Mouse (Mus musculus) bone marrow, adult 2 months (tissue): ENCODE results near the gene Stat3. TPM values are rescaled to one million over a fixed set of nuclear protein-coding genes. Genes with fewer than 3 reads are reported as not detected.
A peak's percentile ranks its signal among the peaks of the same experiment; 100 is the strongest.

Experiments
- H3K27ac ChIP-seq: fragments of 200-500 bp; 2 replicates; pipeline ENCODE4 v1.5.1; 2012; ENCODE audit warnings: low read depth, mild to moderate bottlenecking, control low read depth, inconsistent platforms, low read length; ENCODE audit not compliant: control insufficient read depth, poor library complexity, insufficient read depth
- H3K4me1 ChIP-seq: fragments of 200-500 bp; 2 replicates; pipeline ENCODE4 v1.6.1; 2011; ENCODE audit warnings: low read length; ENCODE audit not compliant: control insufficient read depth, insufficient read depth
- H3K4me3 ChIP-seq: fragments of 200-500 bp; replicated peaks from 2 replicates; pipeline ENCODE3; 2011; ENCODE audit warnings: mild to moderate bottlenecking, low read depth, low read length, control low read depth; ENCODE audit not compliant: control insufficient read depth
- CTCF ChIP-seq: fragments of 200-500 bp; IDR thresholded peaks from 2 replicates; pipeline ENCODE4 v1.5.1; 2011; ENCODE audit warnings: low read length, control low read depth; ENCODE audit not compliant: control insufficient read depth, insufficient read depth
- POLR2A ChIP-seq: fragments of 200-500 bp; IDR thresholded peaks from 2 replicates; pipeline ENCODE4 v1.6.1; 2011; ENCODE audit warnings: low read depth, mild to moderate bottlenecking, control low read depth, low read length, borderline replicate concordance; ENCODE audit not compliant: control insufficient read depth
- WGBS: fragments of 180-500 bp; shearing (Covaris S2); methylation state at CpG from one replicate; pipeline ENCODE4 v1.1.7; 2018; 5-methylcytosine and 5-hydroxymethylcytosine counted together
- polyA plus RNA-seq: library from polyadenylated mRNA; stranded (reverse); fragments of >200 nt; gene quantifications from 2 replicates; pipeline ENCODE4 v1.2.4, GENCODE M21; 2011; ENCODE audit warnings: low replicate concordance; ENCODE audit not compliant: missing spikeins, insufficient read depth, insufficient read length

Stat3 gene
- polyA plus RNA-seq, 1 experiment, result 60.0 TPM

GRCm38 (mm10) chr11:100946862-100947261 is 7.5 kb upstream of the Stat3 start:
- 35% methylated on average over 4 of the region's 4 CpGs for WGBS
- Histone ChIP-seq H3K27ac (no peak overlapping the region), H3K4me3 (no peak overlapping the region), H3K4me1 (no peaks in the 10 kb centered on the region; the same call in 1 of the 2 replicates)
- TF ChIP-seq POLR2A (no peak), CTCF (no peak)

- Histone ChIP-seq H3K4me3 (no peak overlapping the region), H3K27ac (no peak overlapping the region), H3K4me1 (peaks cover 1% of the 10 kb centered on the region)
- 85% methylated on average over 1 of the region's 1 CpGs for WGBS
- TF ChIP-seq CTCF, result no peak
- no peak for TF ChIP-seq POLR2A
Measured at GRCm38 (mm10) chr11:100942388-100942787, 3.0 kb upstream of the Stat3 start.

- Histone ChIP-seq H3K27ac (peak overlapping the region; percentile 94), H3K4me3 (peak overlapping the region; percentile 87), H3K4me1 (peaks cover 7% of the 10 kb centered on the region)
- TF ChIP-seq CTCF (no peak), POLR2A (peak; percentile 89)
- 1% methylated on average over 48 of the region's 48 CpGs for WGBS
Measured at GRCm38 (mm10) chr11:100938711-100939511, 429 bp downstream of the Stat3 start.

GRCm38 (mm10) chr11:100938112-100938511 is 1.2 kb downstream of the Stat3 start:
- H3K4me3 ChIP-seq, result peak overlapping the region; percentile 43
- H3K4me1 ChIP-seq, result peaks cover 7% of the 10 kb centered on the region
- TF ChIP-seq POLR2A, result no peak
- no peak for TF ChIP-seq CTCF
- WGBS, result 2% methylated on average over 5 of the region's 5 CpGs
- no peak overlapping the region for H3K27ac ChIP-seq

GRCm38 (mm10) chr11:100937295-100937694 is 2.0 kb downstream of the Stat3 start:
- Histone ChIP-seq H3K4me1 (peaks cover 7% of the 10 kb centered on the region), H3K27ac (no peak overlapping the region), H3K4me3 (peak overlapping the region; percentile 53)
- WGBS, result 9% methylated on average over 4 of the region's 4 CpGs
- no peak for TF ChIP-seq POLR2A
- no peak for TF ChIP-seq CTCF

GRCm38 (mm10) chr11:100935373-100936355 is 3.7 kb downstream of the Stat3 start:
- TF ChIP-seq POLR2A (no peak), CTCF (no peak)
- no peak overlapping the region for H3K4me3 ChIP-seq
- H3K4me1 ChIP-seq, result peaks cover 10% of the 10 kb centered on the region
- 46% methylated on average over 8 of the region's 8 CpGs for WGBS
- H3K27ac ChIP-seq, result no peak overlapping the region

- Histone ChIP-seq H3K27ac (peak overlapping the region; percentile 11; the same call in 1 of the 2 replicates), H3K4me3 (peak overlapping the region; percentile 69), H3K4me1 (peaks cover 10% of the 10 kb centered on the region)
- TF ChIP-seq CTCF (no peak), POLR2A (no peak)
- WGBS, result 7% methylated on average over 12 of the region's 12 CpGs
Measured at GRCm38 (mm10) chr11:100931254-100931921, 8.0 kb downstream of the Stat3 start.
